Mouse (Mus musculus) thymus, adult 2 months (tissue): ENCODE data around the gene Mgmt. TPM values are rescaled to one million over a fixed set of nuclear protein-coding genes. Genes with fewer than 3 reads are reported as not detected.

Source experiments
- DNase-seq: peaks from one replicate; pipeline ENCODE4 v3.0.0; 2021
- H3K27ac ChIP-seq: fragments of 200-500 bp; 2 replicates; pipeline ENCODE4 v1.5.1; 2012; ENCODE audit warnings: low read length, control low read depth; ENCODE audit not compliant: control insufficient read depth, insufficient read depth
- H3K27me3 ChIP-seq: fragments of 200-500 bp; 2 replicates; pipeline ENCODE4 v1.6.1; 2012; ENCODE audit warnings: mild to moderate bottlenecking, low read length, moderate library complexity, mixed read lengths; ENCODE audit not compliant: control insufficient read depth, insufficient read depth
- H3K36me3 ChIP-seq: fragments of 200-500 bp; 2 replicates; pipeline ENCODE4 v1.6.1; 2012; ENCODE audit warnings: mild to moderate bottlenecking, low read length, moderate library complexity; ENCODE audit not compliant: control insufficient read depth, insufficient read depth
- H3K4me1 ChIP-seq: fragments of 200-500 bp; replicated peaks from 2 replicates; pipeline ENCODE4 v1.6.1; 2012; ENCODE audit warnings: low read length; ENCODE audit not compliant: control insufficient read depth, insufficient read depth
- H3K4me3 ChIP-seq: fragments of 200-500 bp; 2 replicates; pipeline ENCODE4 v1.5.1; 2012; ENCODE audit warnings: mild to moderate bottlenecking, low read length, control low read depth, moderate library complexity; ENCODE audit not compliant: control insufficient read depth, insufficient read depth
- CTCF ChIP-seq: fragments of 200-500 bp; IDR thresholded peaks from 2 replicates; pipeline ENCODE4 v1.5.1; 2012; ENCODE audit warnings: mild to moderate bottlenecking, control low read depth, low read length, moderate library complexity, borderline replicate concordance; ENCODE audit not compliant: control insufficient read depth, poor library complexity, insufficient read depth; ENCODE audit errors: extremely low read depth
- POLR2A ChIP-seq: fragments of 200-500 bp; IDR thresholded peaks from 2 replicates; pipeline ENCODE4 v1.6.1; 2012; ENCODE audit warnings: mild to moderate bottlenecking, low read length, control low read depth, moderate library complexity; ENCODE audit not compliant: control insufficient read depth, poor library complexity, insufficient read depth; ENCODE audit errors: extremely low read depth
- WGBS: fragments of 180-500 bp; shearing (Covaris S2); methylation state at CpG from one replicate; pipeline ENCODE4 v1.1.7; 2018; 5-methylcytosine and 5-hydroxymethylcytosine counted together
- polyA plus RNA-seq: library from polyadenylated mRNA; depleted of rRNA; stranded (reverse); fragments of >200 nt; gene quantifications from 2 replicates; pipeline ENCODE4 v1.2.3, GENCODE M21; 2012

Gene Mgmt
- polyA plus RNA-seq, 1 experiment = 2.9 TPM

DNA sequence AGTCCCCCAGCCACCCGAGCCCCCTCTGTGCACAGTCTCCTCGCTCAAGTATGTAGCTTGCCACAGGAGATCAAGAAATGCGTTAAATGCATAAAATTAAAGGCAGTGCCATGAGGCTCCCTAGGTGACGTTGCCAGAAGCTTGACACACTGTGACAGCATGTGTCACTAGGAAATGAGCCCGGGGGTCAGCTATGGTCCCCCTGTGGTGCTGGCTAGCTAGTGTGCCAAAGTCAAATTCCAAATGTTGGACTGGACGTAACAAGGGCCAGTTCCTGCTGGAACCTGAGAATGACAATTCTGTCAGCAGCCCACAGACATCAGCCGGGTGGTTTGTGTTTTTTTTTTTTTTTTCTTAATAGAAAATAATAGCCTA, 144.5 kb downstream of the Mgmt start:
- TF ChIP-seq POLR2A (no peak), CTCF (no peak)
- no peak for DNase-seq
- 93% methylated on average over 7 of the region's 7 CpGs for WGBS
- no peaks in the 10 kb centered on the region for H3K27me3 ChIP-seq
- no peak overlapping the region for H3K4me3 ChIP-seq
- H3K4me1 ChIP-seq = no peaks in the 10 kb centered on the region
- no peak overlapping the region for H3K27ac ChIP-seq
- H3K36me3 ChIP-seq = no peaks in the 10 kb centered on the region

DNA sequence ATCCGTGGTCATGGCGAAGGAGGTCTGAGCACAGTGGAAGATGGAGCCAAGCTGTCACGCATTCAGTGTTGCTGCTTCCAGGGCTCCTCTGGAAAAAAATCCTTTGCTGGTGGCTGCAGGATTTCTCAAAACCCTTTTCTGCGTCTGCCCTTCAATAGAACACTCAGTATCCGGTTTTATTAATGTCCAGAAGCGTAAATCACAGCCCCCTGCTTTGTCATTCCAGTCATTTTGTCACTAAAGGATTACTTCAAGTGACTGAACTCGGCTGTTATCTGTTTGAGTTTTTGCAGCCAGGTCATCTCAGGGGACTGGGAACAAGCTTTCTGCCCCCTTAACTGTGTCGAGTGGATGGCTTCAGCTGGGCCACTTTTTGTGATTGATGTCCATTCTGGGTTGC, 146.2 kb downstream of the Mgmt start:
- TF ChIP-seq POLR2A (no peak), CTCF (no peak)
- Histone ChIP-seq H3K36me3 (no peaks in the 10 kb centered on the region), H3K4me1 (no peaks in the 10 kb centered on the region), H3K27ac (no peak overlapping the region), H3K4me3 (no peak overlapping the region), H3K27me3 (no peaks in the 10 kb centered on the region)
- WGBS = 90% methylated on average over 8 of the region's 8 CpGs
- DNase-seq = no peak

DNA sequence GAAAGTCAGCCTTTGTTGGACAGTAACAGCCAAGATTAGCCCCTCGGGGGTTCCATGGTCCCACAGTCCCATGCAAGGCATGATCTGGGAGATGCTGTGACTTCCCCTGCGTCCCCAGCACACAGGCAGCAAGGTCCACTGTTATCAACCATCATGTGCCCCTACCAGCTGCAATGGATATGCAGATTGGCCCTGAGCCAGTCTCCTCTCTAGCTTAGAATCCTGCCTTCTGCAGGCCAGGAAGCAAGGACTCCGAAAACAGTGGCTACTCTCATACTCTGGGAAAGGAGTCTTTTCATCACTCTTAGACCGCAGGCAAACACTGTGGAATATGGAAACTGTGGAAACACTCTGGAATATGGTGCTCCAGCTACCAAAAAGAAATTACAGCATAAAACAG, 152.5 kb downstream of the Mgmt start:
- Histone ChIP-seq H3K4me1 (no peaks in the 10 kb centered on the region), H3K36me3 (no peaks in the 10 kb centered on the region), H3K27ac (no peak overlapping the region), H3K4me3 (no peak overlapping the region), H3K27me3 (no peaks in the 10 kb centered on the region)
- TF ChIP-seq POLR2A (no peak), CTCF (no peak)
- DNase-seq = no peak
- WGBS = 92% methylated on average over 4 of the region's 4 CpGs

DNA sequence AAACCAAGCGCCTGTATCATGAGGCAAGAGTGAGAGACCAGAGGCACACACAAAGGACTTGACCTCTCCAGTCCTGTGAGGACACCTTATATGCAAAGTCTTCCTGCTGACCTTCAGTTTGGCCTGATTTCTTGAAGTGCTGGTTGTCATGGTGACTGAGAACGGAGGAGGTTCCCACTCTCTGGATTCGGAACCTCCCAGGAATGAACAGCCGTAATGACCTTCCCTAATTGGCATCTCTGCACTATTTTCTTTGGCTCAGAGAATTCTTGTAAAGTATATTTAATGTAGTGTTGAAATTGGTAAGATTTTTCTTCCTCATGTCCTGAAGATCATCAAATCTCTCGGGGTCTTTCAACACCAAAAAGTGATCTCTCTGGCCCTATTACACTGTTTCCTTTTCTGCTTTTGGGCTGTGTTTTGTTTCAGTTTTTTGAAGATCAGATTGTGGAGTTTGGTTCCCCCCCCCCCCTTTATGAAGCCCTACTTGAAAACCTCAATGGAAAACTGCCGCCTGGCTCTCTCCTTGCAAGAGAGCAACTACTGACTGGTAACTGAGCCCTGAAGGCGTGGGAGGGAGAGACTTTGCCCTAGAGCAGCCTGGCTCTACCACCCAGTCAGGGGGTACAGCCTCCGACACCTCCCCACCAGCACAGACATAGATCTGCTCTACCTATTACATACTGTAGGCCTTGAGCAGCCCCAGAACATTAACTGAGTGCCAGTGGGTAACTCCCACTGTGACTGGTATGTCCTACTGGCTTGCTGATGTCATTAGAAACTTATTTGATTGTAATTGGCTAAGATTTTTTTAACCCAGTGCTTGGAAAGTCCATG, 153.9 kb downstream of the Mgmt start:
- Histone ChIP-seq H3K27ac (no peak overlapping the region), H3K4me3 (no peak overlapping the region), H3K4me1 (no peaks in the 10 kb centered on the region), H3K36me3 (no peaks in the 10 kb centered on the region), H3K27me3 (no peaks in the 10 kb centered on the region)
- DNase-seq = no peak
- no peak for TF ChIP-seq POLR2A
- no peak for TF ChIP-seq CTCF
- WGBS = 94% methylated on average over 8 of the region's 8 CpGs

DNA sequence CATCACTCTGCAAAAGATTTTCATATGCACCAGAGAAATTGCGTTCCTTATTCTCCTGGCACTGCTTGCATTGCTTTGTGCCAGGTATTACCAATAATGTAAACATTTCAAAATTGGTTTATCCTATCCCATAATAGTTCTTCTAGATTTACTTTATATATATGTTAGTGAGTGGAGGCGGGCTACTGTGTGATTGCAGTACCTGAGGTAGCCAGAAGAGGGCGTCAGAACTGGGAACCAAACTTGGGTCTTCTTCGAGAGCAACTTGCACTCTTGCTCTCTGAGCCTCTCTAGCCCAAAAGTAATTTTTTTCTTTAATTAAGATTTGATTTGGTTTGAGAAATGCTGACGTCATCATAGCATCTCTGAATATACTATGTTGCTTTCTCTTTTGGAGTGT, 159.9 kb downstream of the Mgmt start:
- no peak for TF ChIP-seq POLR2A
- no peak for TF ChIP-seq CTCF
- DNase-seq = no peak
- 85% methylated on average over 5 of the region's 5 CpGs for WGBS
- no peaks in the 10 kb centered on the region for H3K36me3 ChIP-seq
- no peaks in the 10 kb centered on the region for H3K27me3 ChIP-seq
- no peaks in the 10 kb centered on the region for H3K4me1 ChIP-seq
- no peak overlapping the region for H3K4me3 ChIP-seq
- H3K27ac ChIP-seq = no peak overlapping the region

DNA sequence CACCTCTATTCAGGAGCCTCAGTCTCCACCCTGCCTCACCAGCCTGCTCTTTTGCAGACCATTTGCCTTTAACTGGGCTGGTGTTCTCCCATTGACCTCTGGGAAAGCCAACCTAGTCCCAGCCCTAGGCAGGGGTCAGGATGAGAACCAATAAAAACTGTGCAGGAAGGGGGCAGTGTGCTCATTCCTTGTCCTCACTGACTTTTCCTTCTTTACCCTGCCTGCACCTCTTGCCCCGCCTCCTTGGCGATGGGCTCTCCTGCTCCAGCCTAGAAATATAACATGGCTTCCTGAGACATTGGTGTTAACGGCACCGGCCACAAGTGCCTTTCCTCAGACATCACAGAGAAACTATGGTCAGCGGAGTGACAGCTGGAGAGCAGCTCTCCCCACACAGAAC, 161.7 kb downstream of the Mgmt start:
- 83% methylated on average over 5 of the region's 5 CpGs for WGBS
- TF ChIP-seq CTCF = no peak
- H3K36me3 ChIP-seq = no peaks in the 10 kb centered on the region
- no peak overlapping the region for H3K27ac ChIP-seq
- H3K4me3 ChIP-seq = no peak overlapping the region
- H3K27me3 ChIP-seq = no peaks in the 10 kb centered on the region
- DNase-seq = no peak
- no peaks in the 10 kb centered on the region for H3K4me1 ChIP-seq

DNA sequence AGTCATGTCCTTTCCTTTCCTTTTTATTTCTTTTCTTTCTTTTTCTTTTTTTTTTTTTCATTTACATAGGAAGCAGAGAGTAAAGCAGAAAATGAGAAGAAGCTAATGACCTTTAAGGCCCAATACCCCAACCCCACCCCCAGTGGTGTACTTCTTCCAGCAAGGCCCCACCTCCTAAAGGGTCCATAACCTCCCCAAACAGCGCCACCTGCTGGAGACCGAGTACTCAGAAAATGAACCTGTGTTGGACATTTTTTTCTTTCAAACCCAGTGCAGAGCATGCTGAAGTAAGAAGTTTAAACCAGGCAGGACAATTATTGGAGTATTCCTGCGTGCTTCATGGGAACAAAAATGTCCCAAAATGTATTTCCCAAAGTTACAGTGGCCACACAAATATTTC, 166.1 kb downstream of the Mgmt start:
- H3K27me3 ChIP-seq = no peaks in the 10 kb centered on the region
- WGBS = 60% methylated on average over 3 of the region's 3 CpGs
- no peaks in the 10 kb centered on the region for H3K4me1 ChIP-seq
- no peak for TF ChIP-seq POLR2A
- no peak for TF ChIP-seq CTCF
- H3K4me3 ChIP-seq = no peak overlapping the region
- no peak for DNase-seq
- H3K36me3 ChIP-seq = no peaks in the 10 kb centered on the region
- H3K27ac ChIP-seq = no peak overlapping the region
